In genomic region chr9:21014691-21015570, GRCm38 (mm10) we compare ENCODE assay signal across 8 mouse cellular contexts. TPM values are rescaled to one million over a fixed set of nuclear protein-coding genes. Genes with fewer than 3 reads are reported as not detected.
DNase-seq lines count a peak whose midpoint lies in the region; ATAC-seq and TF ChIP-seq lines count a peak whose summit lies in the region.

No protein-coding gene starts in this region.

- peaks cover 25% of the 10 kb centered on the region for H3K36me3 ChIP-seq in G1E (replicated peaks)
- no peaks in the 10 kb centered on the region for H3K36me3 ChIP-seq in hindbrain, embryonic 15.5 days
- H3K36me3 ChIP-seq in limb, embryonic 13.5 days: no peaks in the 10 kb centered on the region
- no peaks in the 10 kb centered on the region for H3K36me3 ChIP-seq in midbrain, embryonic 13.5 days

- TF ChIP-seq CTCF in G1E (IDR thresholded peaks at IDR 0.05; ENCODE audit: low read depth, low read length): no peak

- ATAC-seq in G1E (ENCODE audit: extremely low read depth, insufficient number of reproducible peaks, low FRiP score, poor library complexity, severe bottlenecking): peak; percentile 43
- 0 out of 2 replicates have a peak, but pooled peaks have one; percentile 41 for ATAC-seq in hindbrain, embryonic 15.5 days (ENCODE audit: low FRiP score, low read depth)
- ATAC-seq in limb, embryonic 13.5 days (ENCODE audit: low FRiP score, low read depth): no peak
- ATAC-seq in midbrain, embryonic 13.5 days: no peak

- peaks cover 7% of the 10 kb centered on the region; the same call in 1 of the 2 replicates for H3K27me3 ChIP-seq in G1E (ENCODE audit: insufficient read depth, low read length)
- peaks cover 59% of the 10 kb centered on the region for H3K27me3 ChIP-seq in hindbrain, embryonic 15.5 days
- H3K27me3 ChIP-seq in limb, embryonic 13.5 days: peaks cover 67% of the 10 kb centered on the region
- H3K27me3 ChIP-seq in midbrain, embryonic 13.5 days: peaks cover 66% of the 10 kb centered on the region

- no peaks in the 10 kb centered on the region for H3K9me3 ChIP-seq in G1E (replicated peaks)
- H3K9me3 ChIP-seq in hindbrain, embryonic 15.5 days: no peaks in the 10 kb centered on the region
- H3K9me3 ChIP-seq in limb, embryonic 13.5 days: no peaks in the 10 kb centered on the region
- H3K9me3 ChIP-seq in midbrain, embryonic 13.5 days: no peaks in the 10 kb centered on the region

- no peak overlapping the region; the same call in 1 of the 2 replicates for H3K9ac ChIP-seq in hindbrain, embryonic 15.5 days
- H3K9ac ChIP-seq in limb, embryonic 13.5 days: peak overlapping the region; percentile 55
- 0 out of 2 replicates have a peak overlapping the region, but pooled peaks have one; percentile 20 for H3K9ac ChIP-seq in midbrain, embryonic 13.5 days (replicated peaks)

- H3K4me2 ChIP-seq in hindbrain, embryonic 15.5 days: peak overlapping the region; percentile 50
- H3K4me2 ChIP-seq in limb, embryonic 13.5 days (replicated peaks): peak overlapping the region; percentile 63
- H3K4me2 ChIP-seq in midbrain, embryonic 13.5 days (replicated peaks): peak overlapping the region; percentile 37

- peak; percentile 91 to 93 for DNase-seq in B cell, adult 2 months
- peak; percentile 59 for DNase-seq in G1E (ENCODE audit: low spot score)
- peak; percentile 43 to 58 for DNase-seq in frontal cortex, postnatal 10 days (ENCODE audit: low spot score in 2 of 2)
- DNase-seq in testis, postnatal 14 days (ENCODE audit: low spot score): peak; percentile 55
- no peak for DNase-seq in cerebellum, adult 9-10 months

- 1% methylated on average over 29 of the region's 29 CpGs for WGBS in hindbrain, embryonic 15.5 days
- 2% methylated on average over 29 of the region's 29 CpGs for WGBS in limb, embryonic 13.5 days
- 3% methylated on average over 28 of the region's 29 CpGs for WGBS in midbrain, embryonic 13.5 days

- H3K4me3 ChIP-seq in G1E (ENCODE audit: low read depth, low read length): peak overlapping the region; percentile 74
- H3K4me3 ChIP-seq in hindbrain, embryonic 15.5 days: peak overlapping the region; percentile 25
- H3K4me3 ChIP-seq in limb, embryonic 13.5 days: peak overlapping the region; percentile 43
- H3K4me3 ChIP-seq in midbrain, embryonic 13.5 days (replicated peaks): peak overlapping the region; percentile 4

- peaks cover 70% of the 10 kb centered on the region for H3K4me1 ChIP-seq in G1E (ENCODE audit: insufficient read depth, low read depth, low read length)
- peaks cover 12% of the 10 kb centered on the region for H3K4me1 ChIP-seq in hindbrain, embryonic 15.5 days (replicated peaks)
- peaks cover 14% of the 10 kb centered on the region for H3K4me1 ChIP-seq in limb, embryonic 13.5 days
- peaks cover 10% of the 10 kb centered on the region for H3K4me1 ChIP-seq in midbrain, embryonic 13.5 days (replicated peaks)

- H3K27ac ChIP-seq in hindbrain, embryonic 15.5 days (replicated peaks): no peak overlapping the region
- no peak overlapping the region for H3K27ac ChIP-seq in limb, embryonic 13.5 days
- no peak overlapping the region for H3K27ac ChIP-seq in midbrain, embryonic 13.5 days

RNA-seq across cellular contexts. Expression of gene Icam1, which starts 0.9 kb away (rescaled TPM):
- 9.6 and 9.9 TPM in 2 replicates for total RNA-seq in G1E (2014; fragmentation: Nextera tagmentation)
- 15.7 and 17.1 TPM in 2 replicates for total RNA-seq in G1E (2017)
- 5.0 and 5.8 TPM in 2 replicates for polyA plus RNA-seq in G1E (2012)
- 3.4 and 3.9 TPM in 2 replicates for polyA plus RNA-seq in hindbrain, embryonic 15.5 days (2015; fragmentation: Nextera tagmentation; extraction: Ambion mirVana)
- 12.3 and 13.9 TPM in 2 replicates for polyA plus RNA-seq in limb, embryonic 13.5 days (2015; fragmentation: Nextera tagmentation; extraction: Ambion mirVana)
- 2.9 and 3.9 TPM in 2 replicates for polyA plus RNA-seq in midbrain, embryonic 13.5 days (2015; fragmentation: Nextera tagmentation; extraction: Ambion mirVana)

RNA-seq across cellular contexts. Expression of gene Mrpl4, which starts 12.4 kb away (rescaled TPM):
- 38.4 and 39.6 TPM in 2 replicates for total RNA-seq in G1E (2014; fragmentation: Nextera tagmentation)
- 39.1 and 51.5 TPM in 2 replicates for total RNA-seq in G1E (2017)
- polyA plus RNA-seq in G1E (2012): 92.6 and 129 TPM in 2 replicates
- 109 and 114 TPM in 2 replicates for polyA plus RNA-seq in hindbrain, embryonic 15.5 days (2015; fragmentation: Nextera tagmentation; extraction: Ambion mirVana)
- 131 and 133 TPM in 2 replicates for polyA plus RNA-seq in limb, embryonic 13.5 days (2015; fragmentation: Nextera tagmentation; extraction: Ambion mirVana)
- polyA plus RNA-seq in midbrain, embryonic 13.5 days (2015; fragmentation: Nextera tagmentation; extraction: Ambion mirVana): 98.1 and 102 TPM in 2 replicates

RNA-seq across cellular contexts. Expression of gene Icam4, which starts 14.2 kb away (rescaled TPM):
- 2.1 and 4.8 TPM in 2 replicates for total RNA-seq in G1E (2014; fragmentation: Nextera tagmentation)
- 8.2 and 10.6 TPM in 2 replicates for total RNA-seq in G1E (2017)
- 8.3 and 11.2 TPM in 2 replicates for polyA plus RNA-seq in G1E (2012)
- not detected in 2 replicates for polyA plus RNA-seq in hindbrain, embryonic 15.5 days (2015; fragmentation: Nextera tagmentation; extraction: Ambion mirVana)
- 0.62 and 2.2 TPM in 2 replicates for polyA plus RNA-seq in limb, embryonic 13.5 days (2015; fragmentation: Nextera tagmentation; extraction: Ambion mirVana)
- 0.23 TPM in 2 replicates for polyA plus RNA-seq in midbrain, embryonic 13.5 days (2015; fragmentation: Nextera tagmentation; extraction: Ambion mirVana)

RNA-seq across cellular contexts. Expression of gene Icam5, which starts 16.9 kb away (rescaled TPM):
- total RNA-seq in G1E (2014; fragmentation: Nextera tagmentation): not detected in 2 replicates
- total RNA-seq in G1E (2017): 0.33 and 0.99 TPM in 2 replicates
- 0.30 and 0.38 TPM in 2 replicates for polyA plus RNA-seq in G1E (2012)
- 1.7 and 2.6 TPM in 2 replicates for polyA plus RNA-seq in hindbrain, embryonic 15.5 days (2015; fragmentation: Nextera tagmentation; extraction: Ambion mirVana)
- 0.05 and 0.08 TPM in 2 replicates for polyA plus RNA-seq in limb, embryonic 13.5 days (2015; fragmentation: Nextera tagmentation; extraction: Ambion mirVana)
- polyA plus RNA-seq in midbrain, embryonic 13.5 days (2015; fragmentation: Nextera tagmentation; extraction: Ambion mirVana): 0.32 and 0.34 TPM in 2 replicates

RNA-seq across cellular contexts. Expression of gene S1pr2, which starts 38.4 kb away (rescaled TPM):
- total RNA-seq in G1E (2014; fragmentation: Nextera tagmentation) (1.8 and 8.4 TPM in 2 replicates), G1E (2017) (2.1 and 2.8 TPM in 2 replicates)
- polyA plus RNA-seq in G1E (2012): 1.6 TPM in 2 replicates
- 8.5 and 10.8 TPM in 2 replicates for polyA plus RNA-seq in hindbrain, embryonic 15.5 days (2015; fragmentation: Nextera tagmentation; extraction: Ambion mirVana)
- polyA plus RNA-seq in limb, embryonic 13.5 days (2015; fragmentation: Nextera tagmentation; extraction: Ambion mirVana): 60.3 and 66.9 TPM in 2 replicates
- polyA plus RNA-seq in midbrain, embryonic 13.5 days (2015; fragmentation: Nextera tagmentation; extraction: Ambion mirVana): 8.5 and 9.5 TPM in 2 replicates

Comparison
In these comparisons a context has a peak if more than half of its experiments do, and no peak if none do; other contexts are left out.
1. ATAC-seq: peak in G1E (single experiment) and hindbrain, embryonic 15.5 days (single experiment); none in limb, embryonic 13.5 days (single experiment) and midbrain, embryonic 13.5 days (single experiment).
2. H3K4me3 ChIP-seq: peak in every context shown above with its lines; median percentile 74 in G1E; 43 in limb, embryonic 13.5 days; 25 in hindbrain, embryonic 15.5 days; 4 in midbrain, embryonic 13.5 days.
3. Peak in every context shown above with its lines, with median percentiles within 50 percentile points of each other: H3K4me2 ChIP-seq.